Mouse (Mus musculus): ENCODE measurements around the gene Stag1.

Stag1 gene

DNA sequence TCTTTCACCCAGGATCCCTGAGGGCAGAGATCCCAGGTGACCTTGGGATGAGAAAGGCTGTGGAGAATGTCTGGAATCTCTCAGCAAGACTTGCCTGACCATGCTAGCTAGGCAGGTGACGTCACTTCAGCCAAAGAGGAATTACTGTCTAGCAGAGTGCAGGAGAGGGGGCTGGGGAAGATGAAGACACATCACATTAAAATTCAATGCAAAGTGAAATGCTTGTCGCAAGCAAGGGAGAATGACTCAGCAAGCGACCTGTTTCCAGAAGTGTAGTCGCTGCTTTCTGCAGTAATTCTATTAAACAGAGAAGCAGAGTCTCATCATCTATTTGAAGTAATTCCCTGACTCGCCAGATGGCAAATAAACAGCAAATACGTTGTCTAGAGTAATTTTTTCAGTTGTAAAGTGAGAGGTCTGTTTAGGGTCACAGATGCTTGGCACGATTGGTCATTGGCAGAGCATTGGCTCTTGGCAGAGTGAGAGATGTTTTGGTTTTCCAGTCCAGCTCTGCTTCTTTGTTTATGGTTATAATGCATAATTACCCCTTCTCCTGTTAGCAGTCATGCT lies 8.5 kb downstream of the Stag1 start:
- no peak for DNase-seq

DNA sequence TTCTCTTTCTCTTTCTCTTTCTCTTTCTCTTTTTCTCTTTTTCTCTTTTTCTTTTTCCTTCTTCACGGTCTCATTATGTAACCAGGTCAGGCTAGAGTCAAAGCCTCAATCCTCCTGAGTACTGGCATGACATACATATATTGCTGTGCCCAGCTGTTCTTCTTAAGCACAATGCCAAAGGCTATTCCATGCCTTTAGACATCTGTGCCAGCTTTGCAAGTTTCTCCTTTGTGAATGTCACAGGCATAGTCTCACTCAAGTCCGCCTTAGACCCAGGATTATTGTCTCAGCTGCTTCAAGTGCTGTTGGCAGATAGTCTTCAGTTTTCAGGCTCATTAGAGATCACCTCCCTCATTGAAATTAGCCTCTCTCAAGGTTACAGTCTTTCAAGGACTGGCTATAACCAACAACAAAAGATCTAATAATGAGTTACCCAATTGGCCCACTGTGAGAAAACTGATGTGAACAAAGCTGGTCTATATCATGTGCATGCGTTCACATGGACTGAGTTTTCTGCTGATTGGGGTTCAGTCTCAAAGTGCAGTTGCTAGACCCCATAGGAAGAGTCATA lies 16.0 kb downstream of the Stag1 start:
- DNase-seq, result no peak

DNA sequence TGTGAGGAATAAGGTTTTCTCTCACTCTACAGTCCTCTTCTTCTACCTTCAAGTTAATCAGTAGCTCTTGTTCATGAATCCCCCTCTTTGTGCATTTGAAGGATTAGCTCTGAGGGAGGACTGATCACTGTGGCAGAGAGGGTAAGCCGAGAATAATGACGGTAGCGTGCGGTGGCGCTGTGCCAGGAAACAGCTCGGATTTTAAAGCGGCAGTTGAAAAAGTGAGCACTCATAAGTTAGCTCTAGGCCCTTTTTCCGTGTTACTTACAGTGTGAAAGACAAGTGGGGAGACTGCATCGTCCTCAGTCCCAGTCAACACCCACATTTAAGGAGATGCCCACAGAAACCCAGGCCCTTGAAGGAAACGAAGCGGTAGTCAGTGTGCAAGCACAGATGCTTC lies 19.3 kb downstream of the Stag1 start:
- no peak for DNase-seq

DNA sequence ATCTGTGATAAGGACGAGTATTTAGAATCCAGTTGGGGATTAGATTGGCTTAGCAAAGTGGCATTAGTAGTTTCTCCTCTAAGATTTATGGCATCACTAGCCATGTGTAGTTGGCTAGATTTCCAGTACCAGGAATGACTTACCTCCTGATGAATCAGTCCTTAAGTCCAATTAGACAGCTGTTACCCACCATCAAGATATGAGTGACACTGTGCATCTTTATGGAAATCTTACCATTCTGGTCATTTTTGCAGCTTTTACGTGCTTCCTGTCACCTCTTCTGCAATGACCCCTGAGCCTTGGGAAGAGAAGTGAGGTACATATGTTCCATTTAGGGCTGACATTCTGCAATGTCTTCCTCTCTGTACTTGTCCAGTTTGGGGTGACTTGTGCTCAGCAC lies 28.7 kb downstream of the Stag1 start:
- no peak for DNase-seq

DNA sequence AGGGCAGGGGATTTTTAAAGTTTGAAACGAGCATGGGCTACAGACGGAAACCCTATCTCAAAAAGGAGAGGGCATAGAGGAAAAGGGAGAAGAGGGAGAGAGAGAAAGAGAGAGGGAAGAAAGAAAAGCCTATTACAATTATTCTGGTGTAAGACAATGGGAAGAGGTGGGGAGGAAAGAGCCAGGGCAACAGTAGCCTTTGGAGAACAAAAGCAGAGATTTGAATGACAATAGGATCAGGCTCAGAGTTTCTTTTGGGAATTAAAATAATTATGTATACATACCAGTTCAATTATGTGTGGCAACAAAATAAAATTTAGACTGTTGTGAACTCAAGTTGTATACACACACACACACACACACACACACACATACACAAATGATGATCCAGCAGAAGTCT lies 43.2 kb downstream of the Stag1 start:
- DNase-seq, result no peak

DNA sequence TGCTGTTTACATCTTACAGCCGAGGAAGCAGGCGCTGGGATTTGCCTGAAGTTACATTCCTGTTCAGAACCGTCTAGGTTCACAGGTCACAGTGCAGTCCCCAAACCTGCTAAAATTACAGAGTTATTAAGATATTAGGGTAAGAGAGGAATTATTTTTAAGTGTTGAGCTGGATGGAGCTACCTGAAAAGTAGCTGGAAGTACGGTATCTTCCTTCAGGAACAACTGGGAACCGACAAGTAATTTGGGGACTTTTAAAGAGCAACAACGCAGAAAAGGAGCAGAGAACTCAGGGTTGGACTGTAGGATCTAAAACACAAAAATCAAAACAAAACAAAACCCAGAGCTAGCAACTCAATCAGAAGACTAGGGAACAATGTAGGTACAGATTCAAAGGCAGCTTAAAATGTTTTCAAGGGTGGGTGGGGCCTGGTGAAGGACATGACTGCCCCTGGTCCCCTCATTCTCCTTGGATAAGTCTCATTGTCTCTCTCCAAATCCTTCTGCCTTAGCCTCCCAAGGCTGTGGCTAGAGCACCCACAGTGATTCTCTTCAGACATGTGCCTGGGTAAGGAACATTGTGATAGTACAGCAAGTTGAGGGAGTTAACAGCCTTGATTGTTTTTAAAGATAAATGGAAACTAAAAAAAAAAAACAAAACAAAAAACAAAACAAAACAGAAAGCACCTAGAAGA lies 43.9 kb downstream of the Stag1 start:
- no peak for DNase-seq

DNA sequence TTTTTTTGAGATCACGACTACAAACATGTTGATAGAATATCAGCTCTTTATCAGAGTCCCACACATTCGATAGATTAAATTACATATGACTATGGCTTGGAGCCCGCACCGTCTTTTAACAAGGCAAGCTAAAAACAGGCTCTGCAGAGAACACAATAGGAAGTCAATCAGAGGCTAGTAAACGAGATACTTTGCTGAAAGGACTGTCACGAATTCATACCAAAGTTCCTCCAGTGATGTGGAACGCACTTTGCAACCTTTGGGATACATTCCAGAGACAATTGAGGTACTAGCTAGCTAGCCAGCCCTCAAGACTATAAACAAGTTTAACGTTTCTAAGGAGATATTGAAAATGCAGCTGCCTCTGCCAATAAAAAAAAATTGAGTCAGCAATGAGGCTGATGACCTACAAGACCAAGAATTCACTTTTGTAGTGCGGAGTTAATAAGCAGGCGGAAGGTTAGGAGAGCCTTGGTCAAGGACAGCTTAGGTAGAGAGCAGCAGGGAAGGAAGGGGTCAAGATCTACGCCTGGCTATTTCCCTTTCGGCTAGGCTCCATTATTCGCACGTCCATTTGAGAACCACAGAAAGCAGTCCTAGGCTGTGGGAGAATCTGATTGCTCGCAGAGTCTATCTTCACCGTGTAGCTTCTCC lies 44.7 kb downstream of the Stag1 start:
- DNase-seq, result no peak

DNA sequence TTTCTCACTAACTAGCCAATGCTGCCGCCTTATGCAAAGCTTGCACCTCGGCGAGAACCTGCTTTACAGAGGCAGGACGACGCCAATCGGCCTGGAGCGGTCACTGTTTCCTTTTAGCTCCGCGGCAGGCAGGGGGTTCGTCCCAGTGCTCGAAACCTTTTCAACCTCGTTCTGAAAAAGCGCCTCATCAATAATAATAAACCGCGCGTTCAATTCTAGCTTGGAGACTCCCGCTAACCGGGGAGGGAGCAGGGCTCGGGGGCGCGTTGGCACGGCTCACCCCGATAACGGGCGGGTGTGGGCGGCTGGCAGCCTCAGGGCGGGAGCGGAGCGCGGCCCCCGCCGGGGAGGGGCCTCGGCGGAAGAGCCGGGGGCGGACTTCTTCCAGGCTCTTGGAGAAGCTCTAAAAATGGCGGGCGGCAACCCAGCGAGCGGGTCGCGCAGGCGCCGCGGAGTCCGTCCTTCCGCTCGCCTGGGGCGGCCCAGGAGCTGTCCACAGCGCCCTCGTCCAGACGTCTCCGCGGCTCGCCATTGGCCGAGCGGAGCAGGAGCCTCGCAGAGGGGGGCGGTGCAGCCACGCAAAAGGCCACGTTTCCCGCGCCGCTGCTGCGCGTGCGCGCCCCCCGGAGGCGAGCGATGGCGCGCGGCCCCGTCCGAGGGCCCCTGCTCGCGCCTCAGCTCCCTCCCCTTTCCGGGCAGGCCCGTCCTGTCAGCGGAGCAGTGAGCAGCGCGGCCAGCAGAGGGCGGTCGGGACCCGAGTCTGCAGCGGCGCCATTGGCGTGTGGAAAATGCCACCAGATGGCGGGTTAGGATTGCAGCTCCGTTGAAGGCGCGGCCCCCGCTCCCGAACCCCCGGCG lies 45.5 kb downstream of the Stag1 start:
- peak; percentile 97 for DNase-seq

DNA sequence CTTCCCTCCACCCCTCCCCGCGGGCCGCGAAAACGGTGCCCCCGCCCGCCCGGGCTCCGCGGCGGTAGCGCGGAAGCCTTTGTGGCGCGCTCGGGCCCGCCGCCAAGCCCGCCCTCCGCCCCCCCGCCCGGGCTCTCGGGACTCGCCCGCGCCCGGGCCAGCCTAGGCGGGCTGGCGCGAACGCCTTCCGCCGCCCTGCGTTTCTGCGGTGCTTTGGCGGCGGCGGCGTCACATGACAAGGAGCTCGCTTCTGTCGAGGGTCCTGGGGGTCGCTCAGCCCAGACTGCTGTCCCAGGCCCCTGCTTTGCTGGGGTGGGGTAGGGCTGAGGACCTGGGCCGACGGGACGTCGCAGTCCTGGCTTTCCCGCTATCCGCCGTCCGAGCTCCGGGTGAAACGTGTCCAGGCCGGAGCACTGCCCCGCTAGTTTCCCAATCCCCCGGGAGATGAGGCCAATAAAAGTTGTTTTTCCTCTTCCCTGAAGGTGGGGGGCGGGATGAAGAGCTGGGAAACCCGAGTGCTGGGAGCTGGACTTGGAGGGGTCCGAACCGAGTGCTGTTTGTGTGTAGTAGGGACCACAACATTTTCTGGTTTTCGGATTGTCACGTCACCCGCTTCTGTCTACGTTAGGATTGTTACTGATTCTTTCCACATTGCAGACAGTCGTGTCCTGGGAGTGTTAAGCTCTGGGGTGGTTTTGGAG lies 46.6 kb downstream of the Stag1 start:
- peak; percentile 42 to 53 for DNase-seq

DNA sequence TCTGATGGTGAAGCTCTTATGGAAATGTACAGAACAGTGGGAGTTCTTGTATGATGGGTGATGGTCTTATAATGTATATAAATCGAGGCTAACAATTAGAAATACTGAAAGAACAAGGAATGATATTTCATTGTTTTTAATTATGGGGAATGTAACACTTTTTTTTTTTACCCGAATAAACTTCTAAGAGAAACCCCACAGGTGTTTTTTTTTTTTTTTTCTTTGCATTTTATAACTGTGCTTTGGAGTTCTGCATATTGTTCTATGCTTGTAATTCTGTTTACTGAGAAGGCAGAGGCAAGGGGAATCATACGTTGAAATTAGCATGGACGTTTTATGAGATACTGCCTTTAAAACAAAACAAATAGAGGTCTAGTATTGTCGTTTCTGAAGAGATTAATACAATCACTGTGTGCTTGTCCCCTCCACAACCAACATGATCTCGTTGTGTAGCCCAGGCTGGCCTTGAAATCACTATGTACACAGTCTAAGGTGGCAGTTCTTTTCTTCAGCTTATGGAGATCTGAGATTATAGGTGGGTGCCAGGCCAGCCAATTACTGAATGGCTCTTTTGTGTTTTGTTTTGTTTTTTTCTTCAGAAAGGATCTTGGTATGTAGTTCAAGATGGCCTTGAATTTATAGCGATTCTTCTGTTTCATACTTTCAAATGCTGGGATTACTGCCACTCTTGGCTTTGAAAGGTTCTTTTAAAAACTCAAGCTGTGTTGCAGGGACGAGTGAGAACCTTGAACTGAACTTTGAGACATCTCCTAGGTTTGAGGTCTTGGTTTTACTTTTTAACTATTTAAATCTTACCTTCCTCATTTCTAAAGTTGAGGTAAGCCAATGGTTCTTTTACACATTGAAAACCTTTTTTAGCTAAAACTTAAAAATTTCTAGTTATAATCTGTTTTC lies 47.7 kb downstream of the Stag1 start:
- DNase-seq, result no peak

DNA sequence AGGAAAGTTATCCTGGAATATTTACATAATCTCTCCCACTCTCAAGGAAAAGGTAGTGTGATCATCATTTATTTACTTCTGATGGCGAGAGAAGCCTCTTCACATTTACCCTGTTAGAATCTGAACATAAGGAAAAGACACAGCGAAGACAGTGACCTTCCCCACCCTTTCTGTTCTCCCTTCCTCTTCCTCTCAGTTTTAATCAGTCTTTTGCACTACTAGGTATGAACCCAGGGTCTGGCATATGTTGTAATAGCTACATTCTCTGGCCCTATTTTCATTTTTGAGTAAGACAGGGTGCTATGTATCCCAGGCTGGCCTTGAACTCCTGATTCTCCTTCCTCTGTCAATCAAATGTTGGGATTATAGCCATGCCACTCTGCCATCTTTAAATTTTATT lies 48.7 kb downstream of the Stag1 start:
- DNase-seq, result no peak

DNA sequence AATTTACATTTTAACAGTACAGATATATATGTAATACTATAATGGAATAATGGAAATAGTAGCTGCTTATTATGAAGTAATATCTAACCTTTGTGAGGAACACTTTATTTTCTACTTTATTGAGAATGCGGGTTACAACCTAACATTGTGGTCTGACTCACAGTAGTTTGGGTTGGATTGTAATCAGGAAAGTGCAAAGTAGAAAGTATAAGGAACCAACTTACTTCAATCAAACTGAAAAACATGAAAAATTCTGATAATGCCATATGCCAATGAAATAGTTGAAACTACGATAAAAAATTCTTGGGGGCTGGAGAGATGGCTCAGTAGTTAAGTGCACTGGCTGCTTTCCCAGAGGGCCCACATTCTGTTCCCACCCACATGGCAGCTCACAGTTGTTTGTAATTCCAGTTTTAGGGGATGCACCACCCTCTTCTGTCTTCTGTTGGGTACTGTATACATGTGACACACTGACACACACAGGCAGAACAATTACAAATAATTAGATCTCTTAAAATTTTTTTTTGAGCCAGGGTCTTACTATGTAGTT lies 50.3 kb downstream of the Stag1 start:
- no peak for DNase-seq

DNA sequence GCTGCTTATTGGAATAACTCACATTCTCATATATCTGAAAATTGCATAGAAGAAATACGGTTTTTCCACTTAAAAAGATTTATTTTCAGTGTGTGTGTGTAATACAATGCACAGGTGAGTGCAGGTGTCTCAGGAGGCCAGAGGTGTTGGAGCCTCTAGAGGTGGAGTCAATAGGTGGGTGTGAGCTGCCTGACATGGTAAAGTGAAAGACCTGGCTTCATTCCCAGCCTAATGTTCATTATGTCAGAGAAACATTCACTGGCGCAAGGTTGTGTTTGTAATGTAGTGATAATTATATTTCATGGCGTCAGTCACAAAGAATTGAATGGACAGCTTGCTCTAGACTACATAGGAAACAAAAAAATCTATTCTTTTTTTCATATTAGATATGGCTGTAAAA lies 56.5 kb downstream of the Stag1 start:
- no peak for DNase-seq

DNA sequence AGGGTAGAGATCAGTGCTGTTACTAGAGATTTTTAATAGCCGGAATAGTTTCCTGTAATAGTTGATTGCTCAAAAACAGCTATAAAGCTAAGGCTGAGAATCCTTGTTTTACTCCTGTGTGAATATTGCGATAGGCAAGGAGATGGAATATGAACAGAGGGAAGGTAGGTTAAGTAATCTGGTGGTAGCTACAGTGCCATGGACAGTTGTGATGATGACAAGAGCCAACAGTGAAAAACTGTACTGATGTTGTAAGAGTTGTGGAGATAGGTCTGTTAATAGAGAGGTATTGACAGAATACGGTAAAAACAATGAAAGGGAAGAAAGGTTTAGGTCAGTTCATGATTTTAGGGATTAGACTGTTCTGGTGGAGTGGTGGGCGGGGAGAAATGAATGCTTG lies 58.5 kb downstream of the Stag1 start:
- no peak for DNase-seq

DNA sequence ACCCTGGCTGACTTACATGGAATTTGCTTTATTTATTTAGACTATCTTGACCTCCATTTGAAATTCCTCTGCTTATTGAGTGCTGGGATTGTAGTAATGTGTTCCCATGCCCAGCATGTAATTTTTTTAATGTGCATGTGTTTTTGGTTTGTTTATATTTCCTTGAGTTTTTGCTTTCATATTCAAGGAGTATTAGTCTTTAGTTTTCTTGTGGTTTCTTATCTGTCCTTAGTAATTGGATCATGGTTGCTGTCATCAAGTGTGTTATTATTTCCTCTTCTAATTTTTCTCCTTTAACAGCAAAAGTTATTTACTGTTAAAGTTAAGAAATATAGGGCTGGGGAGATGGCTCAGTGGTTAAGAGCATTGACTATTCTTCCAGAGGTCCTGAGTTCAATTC lies 63.0 kb downstream of the Stag1 start:
- DNase-seq, result no peak

DNA sequence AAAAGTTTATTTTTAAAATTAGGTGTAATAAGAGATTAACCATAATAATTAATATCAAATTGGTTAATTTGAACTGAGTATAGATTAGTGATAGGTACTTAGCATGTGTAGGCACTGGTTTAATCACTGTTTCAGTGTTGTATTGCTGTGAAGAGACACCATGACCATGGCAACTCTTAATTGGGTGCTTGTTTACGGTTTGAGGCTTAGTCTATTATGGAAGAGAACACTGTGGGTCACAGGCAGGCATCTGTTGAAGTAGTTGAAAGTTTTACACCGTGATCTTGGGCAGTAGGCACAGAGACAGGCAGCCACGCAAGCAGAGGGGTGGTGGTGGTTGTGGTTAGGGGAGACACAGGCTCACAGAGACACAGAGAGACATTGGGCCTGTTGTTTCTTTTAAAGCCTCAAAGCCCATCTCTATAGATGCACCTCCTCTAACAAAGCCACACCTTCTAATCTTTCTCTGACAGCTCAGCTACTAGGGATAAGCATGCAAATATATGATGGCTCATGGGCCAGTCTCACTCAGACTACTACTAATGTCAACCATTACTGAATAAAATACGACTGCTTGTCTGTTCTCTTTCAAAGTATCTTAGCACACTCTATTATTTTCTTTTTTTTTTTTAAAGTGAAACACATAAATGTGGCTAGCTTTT lies 66.0 kb downstream of the Stag1 start:
- no peak for DNase-seq

DNA sequence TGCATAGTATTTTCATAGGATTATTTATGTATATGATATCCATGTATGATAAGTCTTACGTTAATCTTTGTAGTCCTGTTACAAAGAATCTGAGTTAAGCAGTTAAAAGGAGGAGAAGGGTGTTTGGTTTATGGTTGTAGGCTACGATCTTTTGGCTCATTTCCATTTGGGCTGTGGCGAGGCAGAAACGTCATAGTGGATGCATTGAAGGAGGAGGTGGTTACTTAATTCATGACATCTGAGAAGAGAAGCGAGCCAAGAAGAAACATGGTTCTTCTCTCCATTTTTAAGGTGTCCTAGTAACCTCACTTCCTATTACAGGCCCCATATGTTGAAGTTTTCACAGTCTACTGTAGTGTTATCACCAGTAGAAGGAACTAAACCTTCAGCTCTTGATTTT lies 72.6 kb downstream of the Stag1 start:
- DNase-seq, result no peak

DNA sequence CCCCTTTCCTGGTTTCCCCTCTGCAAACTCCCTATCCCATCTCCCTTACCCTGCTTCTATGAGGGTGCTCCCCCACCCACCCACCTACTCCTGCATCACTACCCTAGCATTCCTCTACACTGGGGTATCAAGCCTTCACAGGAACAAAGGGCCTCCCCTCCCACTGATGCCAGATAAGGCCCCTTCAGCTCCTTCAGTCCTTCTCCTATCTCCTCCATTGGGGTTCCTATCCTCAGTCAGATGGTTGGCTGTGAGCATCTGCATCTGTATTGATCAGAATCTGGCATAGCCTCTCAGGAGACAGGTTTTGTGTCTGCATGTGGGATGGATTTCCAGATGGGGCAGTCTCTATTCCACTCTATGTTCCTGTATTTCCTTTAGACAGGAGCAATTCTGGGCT lies 81.4 kb downstream of the Stag1 start:
- no peak for DNase-seq

DNA sequence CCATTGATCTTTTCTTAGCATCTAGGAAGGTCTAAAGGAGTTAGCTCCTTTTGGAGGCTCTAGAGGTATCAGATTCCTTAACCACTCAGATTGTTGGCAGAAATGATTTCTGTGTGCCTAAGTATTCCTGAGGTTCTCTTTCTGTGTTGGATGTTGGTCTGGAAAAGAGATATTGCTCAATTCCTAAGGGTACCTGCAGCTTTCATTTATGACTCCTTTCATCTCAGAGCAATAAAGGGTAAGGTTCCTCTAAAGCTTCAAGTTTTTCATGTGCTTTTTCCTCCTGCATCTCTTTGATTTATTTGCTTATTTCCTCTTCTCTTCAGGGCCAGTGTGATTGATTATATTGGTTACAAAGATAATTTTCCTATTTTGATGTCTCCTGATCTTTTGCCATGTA lies 84.7 kb downstream of the Stag1 start:
- DNase-seq, result no peak

DNA sequence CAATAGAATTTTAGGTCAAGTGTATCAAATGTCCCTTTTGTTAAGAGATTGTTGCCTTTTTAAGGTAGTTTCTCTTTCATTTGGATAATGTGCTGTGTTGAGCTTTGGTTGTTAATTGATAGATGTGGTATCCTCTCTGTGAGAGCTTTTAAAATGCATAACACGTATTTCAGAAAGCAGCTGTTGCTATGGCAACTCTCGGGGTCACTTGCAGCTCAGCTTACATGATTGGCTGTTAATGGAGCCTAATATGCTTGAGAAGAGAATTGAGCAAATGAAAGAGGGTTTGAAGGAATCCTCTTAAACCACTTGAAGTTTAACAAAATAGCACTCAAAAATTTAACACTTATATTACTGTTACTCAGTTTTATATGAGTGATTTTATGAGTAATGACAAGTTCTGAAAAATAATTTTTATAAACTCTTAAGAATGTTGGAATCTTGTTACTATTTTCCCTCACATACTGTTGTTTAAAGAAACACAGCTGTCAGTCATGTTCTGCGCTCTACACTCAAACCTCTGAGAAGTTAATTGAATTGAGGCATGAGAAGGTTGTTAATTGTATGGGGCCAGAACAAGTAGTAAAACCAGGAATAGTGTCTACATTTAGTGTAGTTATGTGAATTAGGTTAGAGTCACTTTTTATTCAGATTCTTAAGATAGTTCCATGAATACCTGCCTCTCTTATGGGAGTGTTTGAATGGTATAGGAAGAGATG lies 88.3 kb downstream of the Stag1 start:
- DNase-seq, result no peak

Data from thymus, adult 18-20 months (tissue).